8 mouse cellular contexts compared by ENCODE assay signal in genomic region chrX:150814139-150814469, GRCm38 (mm10). TPM values are rescaled to one million over a fixed set of nuclear protein-coding genes. Genes with fewer than 3 reads are reported as not detected.
DNase-seq lines count a peak whose midpoint lies in the region; ATAC-seq and TF ChIP-seq lines count a peak whose summit lies in the region.

Maged2 (minus strand) TSS chrX:150814345.

- DNase-seq in cerebellum, adult 2 months, result no peak
- no peak for DNase-seq in cerebellum, adult 11 months
- DNase-seq in CD4-positive, CD25-positive, alpha-beta regulatory T cell, adult 2 months (ENCODE audit: low read depth, low spot score), result peak; percentile 30
- DNase-seq in embryo, embryonic 9.5 days (ENCODE audit: extremely low spot score), result peak; percentile 36
- DNase-seq in layer of hippocampus, postnatal 14 days (ENCODE audit: low spot score in 2 of 2), result no peak
- DNase-seq in c-Kit-positive CD71-positive TER-119-positive erythroid progenitor cells, embryonic 14.5 days (ENCODE audit: low spot score), result no peak

- peak within 1 kb of the TSS; percentile 69 for H3K9ac ChIP-seq in heart, embryonic 11.5 days (ENCODE audit: low read depth, low read length)
- H3K9ac ChIP-seq in midbrain, embryonic 12.5 days (replicated peaks), result peak within 1 kb of the TSS; percentile 53

- H3K9me3 ChIP-seq in heart, embryonic 11.5 days (replicated peaks; ENCODE audit: control insufficient read depth, low read length), result no peaks in the 10 kb centered on the region
- H3K9me3 ChIP-seq in midbrain, embryonic 12.5 days, result no peaks in the 10 kb centered on the region

- no peaks in the 10 kb centered on the region for H3K4me1 ChIP-seq in cerebellum, adult 2 months (ENCODE audit: control insufficient read depth, insufficient read depth, low read length)
- no peaks in the 10 kb centered on the region for H3K4me1 ChIP-seq in heart, embryonic 11.5 days (ENCODE audit: control insufficient read depth, insufficient read depth, low read length)
- H3K4me1 ChIP-seq in midbrain, embryonic 12.5 days, result no peaks in the 10 kb centered on the region

- no peak within 1 kb of the TSS for H3K27ac ChIP-seq in cerebellum, adult 2 months (ENCODE audit: insufficient read depth, low read length)
- peak within 1 kb of the TSS; percentile 82 for H3K27ac ChIP-seq in heart, embryonic 11.5 days (ENCODE audit: low read depth, low read length)
- H3K27ac ChIP-seq in midbrain, embryonic 12.5 days (replicated peaks), result peak within 1 kb of the TSS; percentile 78

- no peak for TF ChIP-seq POLR2A in cerebellum, adult 2 months (IDR thresholded peaks at IDR 0.05; ENCODE audit: borderline replicate concordance, insufficient read depth, low read length)

- WGBS in cerebellum, adult 2 months, result 8% methylated on average over 6 of the region's 7 CpGs
- 24% methylated on average over 7 of the region's 7 CpGs for WGBS in heart, embryonic 11.5 days (ENCODE audit: insufficient replicate concordance)
- 21% methylated on average over 7 of the region's 7 CpGs for WGBS in midbrain, embryonic 12.5 days

- ATAC-seq in heart, embryonic 11.5 days (replicated peaks; ENCODE audit: insufficient number of reproducible peaks, low FRiP score, low TSS enrichment), result peak; percentile 65; the same call in 1 of the 2 replicates
- ATAC-seq in midbrain, embryonic 12.5 days (ENCODE audit: low FRiP score, low read depth), result peak; percentile 14; the same call in 1 of the 2 replicates

- H3K27me3 ChIP-seq in cerebellum, adult 2 months (ENCODE audit: control insufficient read depth, insufficient read depth, low read length), result no peaks in the 10 kb centered on the region
- H3K27me3 ChIP-seq in heart, embryonic 11.5 days (ENCODE audit: control insufficient read depth, insufficient read depth, low read length), result no peaks in the 10 kb centered on the region
- H3K27me3 ChIP-seq in midbrain, embryonic 12.5 days, result peaks cover 3% of the 10 kb centered on the region; the same call in 1 of the 2 replicates

- H3K36me3 ChIP-seq in heart, embryonic 11.5 days (ENCODE audit: control insufficient read depth, insufficient read depth, low read length), result 0 out of 2 replicates have a peak, but pooled peaks cover 2% of the 10 kb centered on the region
- peaks cover 11% of the 10 kb centered on the region for H3K36me3 ChIP-seq in midbrain, embryonic 12.5 days

- peak within 1 kb of the TSS; percentile 98 for H3K4me3 ChIP-seq in cerebellum, adult 2 months (replicated peaks; ENCODE audit: insufficient read depth, low read depth, low read length)
- peak within 1 kb of the TSS; percentile 56 for H3K4me3 ChIP-seq in heart, embryonic 11.5 days (ENCODE audit: low read depth, low read length)
- H3K4me3 ChIP-seq in midbrain, embryonic 12.5 days, result peak within 1 kb of the TSS; percentile 49

- peak within 1 kb of the TSS; percentile 66 for H3K4me2 ChIP-seq in heart, embryonic 11.5 days
- peak within 1 kb of the TSS; percentile 56 for H3K4me2 ChIP-seq in midbrain, embryonic 12.5 days (replicated peaks)

- TF ChIP-seq CTCF in cerebellum, adult 2 months (IDR thresholded peaks at IDR 0.05; ENCODE audit: borderline replicate concordance, insufficient read depth, low read depth, low read length), result no peak

RNA-seq across cellular contexts. Expression of gene Maged2, which starts in this region (rescaled TPM):
- polyA plus RNA-seq in cerebellum, adult 2 months (2012; rRNA removed), result 68.7 and 70.8 TPM in 2 replicates
- 718 and 779 TPM in 2 replicates for polyA plus RNA-seq in heart, embryonic 11.5 days (2014; fragmentation: Nextera tagmentation; extraction: Ambion mirVana)
- 10 to 100 TPM; 59.2 to 60.5 TPM for total RNA-seq in layer of hippocampus, postnatal 14 days (2021)
- 301 and 342 TPM in 2 replicates for polyA plus RNA-seq in midbrain, embryonic 12.5 days (2016; fragmentation: Nextera tagmentation; extraction: Ambion mirVana)

Comparison
In these comparisons a context has a peak if more than half of its experiments do, and no peak if none do; other contexts are left out.
1. DNase-seq: peak in CD4-positive, CD25-positive, alpha-beta regulatory T cell, adult 2 months (single experiment) and embryo, embryonic 9.5 days (single experiment); none in cerebellum, adult 2 months (0 of 2), cerebellum, adult 11 months (single experiment), layer of hippocampus, postnatal 14 days (0 of 2) and c-Kit-positive CD71-positive TER-119-positive erythroid progenitor cells, embryonic 14.5 days (single experiment).
2. Peak in every context shown above with its lines, with median percentiles within 50 percentile points of each other: H3K4me3 ChIP-seq.